Mouse (Mus musculus): ENCODE measurements around the gene Slc25a18.
A peak's percentile ranks its signal among the peaks of the same experiment; 100 is the strongest.
"Not testable (repeated sequence)": the region's sequence is repeated elsewhere in the genome, so short reads cannot be mapped to it uniquely, and the experiment has no call there.

The Slc25a18 gene

GRCm38 (mm10) chr6:120796111-120796510 lies 22.7 kb downstream of the Slc25a18 start:
- DNase-seq (ENCODE audit: low spot score in 2 of 2) = no peak

DNA sequence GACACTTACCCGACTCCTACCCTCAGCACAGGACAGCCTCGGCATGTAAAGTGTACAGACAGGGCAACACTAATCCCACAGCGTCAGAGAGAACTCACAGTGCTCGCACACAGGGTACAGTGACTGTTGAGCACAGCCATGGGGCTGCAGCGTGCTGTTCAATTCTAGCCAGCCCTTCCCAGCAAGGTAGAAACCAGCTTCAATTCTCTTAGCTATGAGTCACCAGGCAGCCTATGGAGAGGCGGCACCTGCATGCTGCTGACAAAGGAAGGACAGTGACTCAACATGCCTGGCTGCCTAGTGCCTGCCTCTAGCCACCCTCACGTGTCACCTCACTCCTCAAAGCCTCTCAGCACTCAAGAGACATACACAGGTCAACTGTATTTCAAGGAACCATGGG lies 24.6 kb downstream of the Slc25a18 start:
- DNase-seq (ENCODE audit: low spot score in 2 of 2) = no peak

DNA sequence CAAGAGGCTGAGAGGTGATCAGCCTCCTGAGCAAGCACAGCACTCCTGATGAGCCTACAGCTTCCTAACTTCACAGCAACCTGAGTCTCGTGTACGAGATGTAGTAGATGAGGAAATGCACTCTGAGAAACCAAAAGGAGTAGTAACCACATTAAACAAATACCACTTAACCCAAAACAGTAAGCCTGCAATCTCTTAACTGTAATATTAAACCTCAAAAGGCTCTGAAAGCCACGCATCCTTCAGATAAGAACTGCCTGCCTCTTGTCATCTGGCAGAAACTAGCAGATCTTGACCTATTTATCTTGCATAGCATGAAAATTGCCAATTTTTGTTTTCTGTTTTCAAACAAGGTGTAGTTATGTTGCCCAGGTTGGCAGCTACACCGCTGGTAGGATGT lies 25.5 kb downstream of the Slc25a18 start:
- no peak for DNase-seq (ENCODE audit: low spot score in 2 of 2)

DNA sequence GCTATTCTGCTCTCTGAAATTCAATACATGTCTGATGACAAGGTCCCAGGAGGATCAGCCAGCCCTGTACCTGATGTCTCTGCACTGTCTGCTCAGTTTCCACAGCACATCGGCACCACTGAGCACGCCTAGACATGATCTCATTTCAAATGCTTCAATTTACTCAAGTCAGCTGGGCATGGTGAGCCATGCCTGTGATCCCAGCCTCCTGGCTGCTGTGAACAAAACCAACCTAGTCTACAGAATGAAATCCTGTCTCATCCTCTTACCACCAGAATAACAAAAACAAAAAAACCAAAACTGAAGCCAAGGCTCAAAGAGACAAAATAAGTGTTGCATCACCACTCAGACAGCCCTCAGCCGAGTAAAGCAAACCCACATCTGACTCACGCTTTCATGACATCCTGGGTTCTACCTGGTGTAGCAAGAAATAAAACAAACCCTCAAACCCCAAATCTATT lies 26.2 kb downstream of the Slc25a18 start:
- DNase-seq (ENCODE audit: low spot score in 2 of 2) = no peak

GRCm38 (mm10) chr6:120806999-120807737 lies 33.8 kb downstream of the Slc25a18 start:
- DNase-seq (ENCODE audit: low spot score in 2 of 2) = no peak

GRCm38 (mm10) chr6:120807738-120808081 lies 34.3 kb downstream of the Slc25a18 start:
- no peak for DNase-seq (ENCODE audit: low spot score in 2 of 2)

DNA sequence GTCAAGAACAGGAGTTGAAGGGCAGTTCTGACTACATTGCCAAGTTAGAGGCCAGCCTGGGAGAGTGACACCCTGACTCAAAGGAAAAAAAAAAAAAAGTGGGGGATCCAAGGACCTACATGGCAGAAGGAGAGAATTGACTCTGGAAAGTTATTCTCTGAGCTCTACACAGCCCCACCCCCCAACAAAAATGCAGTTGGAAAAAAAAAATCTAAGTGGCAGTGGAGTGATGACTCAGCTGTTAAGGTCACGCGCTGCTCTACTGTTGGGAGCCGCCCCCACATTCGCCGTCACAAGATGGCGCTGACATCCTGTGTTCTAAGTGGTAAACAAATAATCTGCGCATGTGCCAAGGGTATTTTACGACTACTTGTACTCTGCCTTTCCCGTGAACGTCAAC lies 38.6 kb downstream of the Slc25a18 start:
- not testable (repeated sequence) for DNase-seq (ENCODE audit: low spot score in 2 of 2)

DNA sequence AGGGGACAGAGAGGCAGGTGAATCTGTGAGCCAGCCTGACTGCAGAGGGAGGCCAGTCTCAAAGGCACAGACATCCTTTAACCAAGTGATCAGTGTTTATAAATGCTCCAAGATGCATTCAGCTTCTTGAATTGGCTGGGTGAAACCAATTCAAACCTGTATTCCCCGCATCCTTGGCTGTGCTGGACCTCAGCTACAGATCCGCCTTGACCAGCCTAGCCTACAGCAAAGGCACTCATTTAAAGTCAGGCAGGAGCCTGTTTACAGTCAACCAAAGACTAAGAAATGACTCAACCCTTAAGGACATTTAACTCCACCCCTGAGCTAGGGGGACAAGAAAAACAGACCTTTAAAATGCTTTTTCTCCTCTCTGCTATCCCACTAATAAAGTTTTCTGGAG lies 45.9 kb downstream of the Slc25a18 start:
- DNase-seq (ENCODE audit: low spot score in 2 of 2) = no peak

- no peak for DNase-seq (ENCODE audit: low spot score in 2 of 2)
Measured at GRCm38 (mm10) chr6:120820144-120820543, 46.8 kb downstream of the Slc25a18 start.

GRCm38 (mm10) chr6:120820941-120821340 lies 47.6 kb downstream of the Slc25a18 start:
- no peak for DNase-seq (ENCODE audit: low spot score in 2 of 2)

- DNase-seq (ENCODE audit: low spot score in 2 of 2) = no peak
Measured at GRCm38 (mm10) chr6:120821715-120822114, 48.3 kb downstream of the Slc25a18 start.

- peak; percentile 94 to 96 for DNase-seq (ENCODE audit: low spot score in 2 of 2)
Measured at GRCm38 (mm10) chr6:120822307-120822928, 49.0 kb downstream of the Slc25a18 start, which contains the start of gene Atp6v1e1. Gene Atp6v1e1, minus strand, starts transcription at chr6:120822793.

DNA sequence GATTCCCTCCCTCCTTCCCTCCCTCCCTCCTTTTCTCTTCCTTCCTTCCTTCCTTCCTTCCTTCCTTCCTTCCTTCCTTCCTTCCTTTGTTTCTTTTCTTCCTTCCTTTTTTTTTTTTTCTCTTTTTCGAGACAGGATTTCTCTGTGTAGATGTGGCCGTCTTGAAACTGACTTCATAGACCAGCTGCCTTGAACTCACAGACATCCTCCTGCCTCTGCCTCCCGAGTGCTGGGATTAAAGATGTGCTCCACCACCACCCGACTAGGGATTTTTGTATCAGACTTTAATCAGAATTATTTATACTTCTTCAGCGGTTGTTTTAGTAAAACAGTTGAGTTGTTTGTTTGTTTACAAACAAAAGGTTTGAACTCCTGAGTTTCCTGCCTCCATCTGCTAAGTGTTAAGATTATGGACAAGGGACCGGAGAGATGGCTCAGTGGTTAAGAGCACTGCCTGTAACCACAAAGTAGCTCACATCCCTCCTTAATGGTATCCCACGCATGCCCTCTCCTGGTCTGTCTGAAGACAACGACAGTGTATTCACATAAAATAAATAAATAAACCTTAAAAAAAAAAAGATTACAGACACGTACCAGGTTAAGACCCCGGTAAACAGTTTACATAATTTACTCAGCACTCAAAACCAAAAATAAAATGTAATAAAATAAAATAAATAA lies 49.7 kb downstream of the Slc25a18 start:
- DNase-seq (ENCODE audit: low spot score in 2 of 2) = peak in 1 of 2 experiments; percentile 26

GRCm38 (mm10) chr6:120830056-120830455 lies 56.7 kb downstream of the Slc25a18 start:
- peak; percentile 36 to 61 for DNase-seq (ENCODE audit: low spot score in 2 of 2)

GRCm38 (mm10) chr6:120830866-120831608 lies 57.7 kb downstream of the Slc25a18 start:
- peak; percentile 15 to 52 for DNase-seq (ENCODE audit: low spot score in 2 of 2)

DNA sequence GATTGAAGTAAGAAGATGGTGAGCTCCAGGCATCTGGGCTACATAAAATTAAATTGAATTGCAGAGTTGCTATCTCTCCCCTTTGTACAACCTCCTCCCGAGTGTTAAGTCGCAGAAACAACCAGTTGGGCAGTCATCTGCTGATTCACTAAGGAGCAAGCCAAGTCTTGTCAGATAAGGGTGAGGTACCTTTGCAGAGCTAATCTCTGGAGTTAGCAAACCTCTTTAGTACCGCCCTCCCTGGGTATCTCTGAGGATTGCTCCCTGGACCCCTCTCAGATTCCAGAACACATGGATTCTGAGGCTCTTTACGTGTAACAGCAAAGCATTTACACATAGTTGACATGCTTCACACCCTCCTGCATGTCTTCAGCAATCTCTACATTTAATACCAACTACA lies 58.7 kb downstream of the Slc25a18 start:
- peak; percentile 40 to 55 for DNase-seq (ENCODE audit: low spot score in 2 of 2)

GRCm38 (mm10) chr6:120834766-120835321 lies 61.5 kb downstream of the Slc25a18 start:
- no peak for DNase-seq (ENCODE audit: low spot score in 2 of 2)

DNA sequence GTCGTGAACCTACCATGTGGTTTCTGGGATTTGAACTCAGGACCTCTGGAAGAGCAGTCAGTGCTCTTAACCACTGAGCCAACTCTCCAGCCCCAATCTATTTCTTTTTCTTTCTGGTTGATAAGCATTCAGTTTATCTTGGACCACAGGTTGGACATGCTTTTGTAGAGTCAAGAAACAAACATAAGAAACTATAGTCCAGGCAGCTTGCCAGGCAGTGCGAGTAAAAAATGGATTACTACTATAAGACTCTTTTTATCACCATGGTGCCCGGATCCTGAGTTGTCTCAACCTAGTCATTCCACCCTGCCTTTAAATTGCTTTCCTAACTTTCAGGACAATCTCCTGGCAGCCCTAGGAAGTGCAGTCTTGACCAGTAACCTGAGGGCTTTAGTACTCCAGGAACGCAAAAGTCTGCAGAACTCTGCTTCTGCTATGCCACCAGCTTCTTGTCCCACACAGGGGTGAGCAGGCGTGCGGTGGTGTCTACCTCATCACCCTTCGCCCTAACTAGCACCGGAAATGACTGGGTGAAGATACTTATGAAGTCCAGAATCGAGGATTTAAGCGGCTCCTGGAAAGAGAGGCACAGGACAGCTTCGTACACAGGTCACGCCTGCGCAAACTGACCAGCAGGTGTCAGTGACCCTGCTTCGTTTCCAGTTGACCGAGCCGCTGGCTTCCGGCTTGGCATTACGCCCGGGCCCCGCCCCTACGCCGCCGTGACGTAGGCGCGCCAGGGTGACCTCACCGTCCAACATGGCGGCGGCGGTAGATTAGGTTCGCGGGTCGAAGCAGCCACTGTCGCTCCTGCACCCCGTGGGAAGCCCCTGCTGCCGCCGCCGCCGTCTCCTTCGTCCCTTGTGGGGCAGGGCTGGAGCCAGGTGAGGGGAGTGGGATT lies 62.3 kb downstream of the Slc25a18 start, which contains the start of gene Bcl2l13:
Gene Bcl2l13, plus strand, starts transcription at position 739 of the 901 bp plus-strand sequence.
- peak; percentile 91 to 93 for DNase-seq (ENCODE audit: low spot score in 2 of 2)

GRCm38 (mm10) chr6:120836389-120837151 lies 63.2 kb downstream of the Slc25a18 start:
- DNase-seq (ENCODE audit: low spot score in 2 of 2) = no peak

GRCm38 (mm10) chr6:120837152-120837530 lies 63.8 kb downstream of the Slc25a18 start:
- no peak for DNase-seq (ENCODE audit: low spot score in 2 of 2)
